Mouse (Mus musculus) hematopoietic stem cell, adult 5-6 weeks (primary cell): ENCODE results near the gene Wnt10b. TPM values are rescaled to one million over a fixed set of nuclear protein-coding genes. Genes with fewer than 3 reads are reported as not detected.
A peak's percentile ranks its signal among the peaks of the same experiment; 100 is the strongest.

Experiments
- ATAC-seq, 2 experiments: fragments of 125-278 bp in 1 of 2; replicated peaks in 1 of 2; 2 replicates each; pipeline ENCODE4 v1.8.0; 2016 to 2017; ENCODE audit warnings: inconsistent platforms in 2 of 2, mild to moderate bottlenecking in 2 of 2, moderate number of reproducible peaks in 2 of 2, low read depth in 1 of 2, moderate TSS enrichment in 1 of 2; ENCODE audit not compliant: low FRiP score in 2 of 2, poor library complexity in 2 of 2, severe bottlenecking in 2 of 2, insufficient read depth in 1 of 2, low TSS enrichment in 1 of 2
- total RNA-seq: library from RNA; stranded (forward); fragments of 172-1452, 232-1000 nt; gene quantifications from 2 replicates; pipeline ENCODE4 v1.2.3, GENCODE M21; 2017

The Wnt10b gene
- total RNA-seq, 1 experiment from 2014 or later, result 1.8 TPM

DNA sequence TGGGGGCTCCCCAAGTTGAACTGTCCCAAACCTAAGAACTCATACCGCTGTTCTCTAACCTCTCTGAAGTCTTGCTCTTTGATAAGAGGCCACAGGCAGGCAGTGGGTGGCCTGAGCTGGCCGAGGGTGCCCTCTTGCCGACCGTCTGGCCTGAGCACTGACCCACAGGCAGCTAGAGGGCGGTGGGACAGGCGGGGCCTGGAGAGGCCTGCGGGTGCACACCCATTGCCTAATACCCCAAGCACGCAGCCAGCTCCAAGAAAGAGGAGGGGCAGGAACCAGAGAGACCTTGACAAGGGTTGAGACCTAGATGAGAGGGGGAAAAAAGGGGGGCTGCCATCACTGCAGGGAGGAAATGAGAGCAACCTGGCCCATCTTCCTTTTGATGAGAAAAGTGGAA is 2.1 kb upstream of the Wnt10b start:
- ATAC-seq, result no peak

DNA sequence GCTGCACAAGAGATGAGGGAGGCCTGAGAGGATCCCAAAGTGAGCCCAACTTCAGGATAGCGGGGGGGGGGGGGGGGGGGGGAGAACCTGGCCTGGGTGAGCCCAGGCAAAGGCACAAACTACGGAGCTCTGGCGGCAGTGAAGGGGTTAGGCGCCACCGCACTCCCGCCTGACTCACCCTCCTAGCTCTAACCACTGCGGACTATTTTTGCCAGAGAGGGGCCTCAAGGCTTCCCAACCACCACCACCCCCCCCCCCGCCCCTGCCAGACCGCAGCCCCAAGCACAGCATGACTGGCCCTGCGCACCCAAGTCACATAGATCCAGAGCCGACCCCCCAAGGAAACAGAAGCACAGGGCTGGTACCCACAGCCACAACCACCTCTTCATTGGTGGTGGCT is 856 bp upstream of the Wnt10b start:
- peak; percentile 30 to 41; a peak in 3 of 4 replicates for ATAC-seq

DNA sequence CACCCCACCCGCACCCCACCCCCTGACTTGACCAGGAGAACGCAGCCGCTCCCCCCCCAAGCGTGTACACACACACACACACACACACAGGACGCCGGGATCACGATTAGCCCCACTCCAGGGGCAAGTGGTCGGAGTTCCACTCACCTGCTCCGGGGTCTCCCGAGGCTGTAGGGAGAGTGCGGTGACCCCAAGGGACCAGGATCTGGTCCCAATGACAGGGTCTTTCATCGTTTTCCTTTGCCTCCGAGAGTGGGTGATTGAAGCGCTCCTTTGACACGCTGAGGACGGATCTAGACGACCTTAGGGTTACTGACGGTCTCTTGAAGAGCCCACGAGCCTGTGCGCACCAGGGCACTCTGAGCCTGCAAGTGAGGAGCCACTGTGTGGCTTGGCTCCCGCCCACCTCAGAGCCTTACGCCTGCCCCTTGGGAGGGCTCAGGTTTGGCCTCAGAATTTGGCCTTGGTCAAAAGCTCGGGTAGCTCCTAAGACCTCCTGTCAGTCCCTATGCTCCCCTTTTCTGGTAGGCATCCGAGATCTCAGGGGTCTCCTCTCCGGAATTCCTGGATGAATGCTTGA is 331 bp upstream of the Wnt10b start:
- 0 out of 4 replicates have a peak, but pooled peaks of 1 of the 2 experiments have one; percentile 30 for ATAC-seq

DNA sequence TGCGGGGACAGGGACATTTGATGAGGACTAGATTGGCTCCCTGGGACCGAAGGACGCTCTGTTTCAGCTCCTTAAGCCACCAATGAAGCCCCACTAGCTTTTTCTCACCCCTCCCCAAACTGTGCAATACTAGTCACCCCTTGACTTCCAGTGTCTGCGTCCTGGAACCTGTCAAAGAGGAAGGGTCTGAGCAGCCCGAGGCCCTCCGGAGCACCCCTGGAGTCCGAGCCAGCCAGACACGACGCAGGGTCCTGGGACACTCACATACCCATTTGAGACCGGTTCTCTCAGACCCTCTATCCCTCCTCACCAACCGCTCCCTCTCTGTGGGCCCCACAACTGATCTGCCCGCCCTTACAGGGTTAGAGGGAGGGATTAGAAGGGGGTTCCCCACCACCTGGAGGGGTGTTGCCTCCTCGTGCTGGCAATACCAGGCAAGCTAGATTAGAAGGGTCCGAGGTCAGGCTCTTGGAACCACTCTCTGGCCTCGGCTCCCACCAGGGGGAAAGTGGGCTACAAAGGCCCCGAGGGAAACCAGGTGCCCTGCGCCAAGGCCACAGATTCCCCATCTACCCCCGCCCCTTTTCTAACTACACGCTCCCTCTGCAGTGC is 839 bp downstream of the Wnt10b start:
- no peak for ATAC-seq

DNA sequence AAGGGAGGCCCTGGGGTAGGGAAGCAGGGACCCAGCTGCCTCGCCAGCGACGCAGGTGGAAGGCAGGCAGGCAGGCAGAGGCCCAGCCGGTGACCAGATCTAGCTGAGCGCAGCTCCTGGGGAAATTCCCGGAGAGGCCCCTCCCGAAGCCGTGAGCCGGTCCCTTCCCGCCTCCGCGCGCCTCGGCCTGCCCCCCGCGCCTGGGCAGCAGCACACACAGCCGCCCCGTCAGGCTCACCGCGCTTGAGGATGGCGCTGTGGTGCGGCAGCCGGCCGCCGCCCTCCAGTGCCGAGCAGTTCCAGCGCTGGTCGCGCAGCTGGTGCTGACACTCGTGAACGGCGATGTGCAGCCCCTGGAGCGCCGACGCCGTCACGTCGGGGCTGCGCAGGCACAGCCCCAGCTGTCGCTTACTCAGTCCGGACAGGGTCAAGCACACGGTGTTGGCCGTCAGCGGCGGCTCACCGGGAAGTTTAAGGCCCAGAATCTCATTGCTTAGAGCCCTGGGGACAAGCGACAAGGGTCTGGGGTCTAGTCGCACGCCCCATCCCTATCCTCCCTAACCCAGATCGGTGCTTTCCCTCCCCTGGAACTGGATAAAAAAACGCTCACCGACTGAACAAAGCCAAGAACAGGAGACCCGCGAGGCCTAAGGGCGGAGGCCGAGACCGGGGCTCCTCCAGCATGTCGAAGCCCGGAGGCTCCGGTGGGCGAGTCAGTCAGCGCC is 1.5 kb downstream of the Wnt10b start:
- no peak; a peak in 1 of 4 replicates for ATAC-seq

DNA sequence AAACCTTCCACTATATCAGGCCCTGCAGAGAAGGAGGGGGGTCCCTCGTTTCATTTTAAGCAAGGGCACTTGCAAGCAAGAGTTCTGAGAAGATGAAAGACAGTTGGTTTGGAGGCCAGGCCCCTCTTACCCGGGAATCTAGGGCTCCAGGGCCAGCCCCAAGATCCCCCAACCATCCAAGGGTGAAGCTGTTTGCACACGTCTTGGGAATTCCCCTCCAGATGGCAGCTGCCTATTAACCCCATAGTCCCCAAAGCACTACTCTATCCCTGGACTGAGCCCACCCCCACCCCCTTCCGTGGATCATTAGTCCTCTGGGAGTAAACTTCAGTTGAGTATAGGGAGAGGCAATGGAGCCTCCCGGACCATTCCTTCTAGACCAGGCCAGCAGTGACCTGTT is 2.4 kb downstream of the Wnt10b start:
- ATAC-seq, result no peak

DNA sequence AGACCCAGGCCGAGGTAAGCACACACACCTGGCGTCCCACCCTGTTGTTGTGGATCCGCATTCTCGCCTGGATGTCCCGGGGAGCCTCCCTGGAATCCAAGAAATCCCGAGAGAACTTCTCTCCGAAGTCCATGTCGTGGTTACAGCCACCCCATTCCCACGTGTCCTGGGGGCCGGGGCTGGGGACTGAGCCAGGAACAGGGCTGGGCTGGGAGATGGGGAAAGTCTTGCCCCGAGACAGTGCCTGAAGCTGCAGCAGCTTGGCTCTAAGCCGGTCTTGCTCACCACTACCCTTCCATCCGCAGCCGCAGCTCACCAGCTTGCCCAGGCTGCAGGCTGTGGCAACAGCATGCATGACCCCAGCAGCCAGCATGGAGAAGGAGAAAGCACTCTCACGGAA is 3.9 kb downstream of the Wnt10b start:
- ATAC-seq, result no peak

DNA sequence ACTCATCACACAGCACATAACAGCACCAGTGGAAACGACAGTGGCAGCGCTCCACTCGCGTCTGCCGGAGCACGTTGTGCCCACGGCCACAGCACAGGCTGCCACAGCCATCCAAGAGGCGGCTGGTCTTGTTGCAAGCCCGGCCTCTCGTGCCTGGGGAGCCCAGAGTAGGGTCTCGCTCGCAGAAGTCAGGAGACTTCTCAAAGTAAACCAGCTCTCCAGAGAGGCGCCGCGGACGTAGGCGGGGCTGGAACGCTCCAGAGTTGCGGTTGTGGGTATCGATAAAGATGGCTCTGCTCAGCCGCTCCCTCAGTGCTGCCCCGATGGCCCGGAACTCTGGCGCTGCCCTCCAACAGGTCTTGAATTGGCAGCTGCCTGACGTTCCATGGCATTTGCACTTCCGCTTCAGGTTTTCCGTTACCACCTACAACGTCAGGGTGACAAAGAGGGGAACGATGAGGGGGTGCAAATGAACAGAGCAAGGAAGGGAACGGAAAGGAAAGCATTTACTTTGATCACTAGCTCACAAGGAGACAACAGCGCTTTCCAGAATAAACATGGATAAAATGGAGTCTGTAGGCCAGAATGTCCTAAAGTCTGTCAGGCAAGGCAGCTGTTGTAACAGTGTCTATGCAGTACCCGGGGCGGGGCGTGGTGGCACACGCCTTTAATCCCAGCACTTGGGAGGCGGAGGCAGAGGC is 5.3 kb downstream of the Wnt10b start:
- peak; percentile 70 to 83 for ATAC-seq

DNA sequence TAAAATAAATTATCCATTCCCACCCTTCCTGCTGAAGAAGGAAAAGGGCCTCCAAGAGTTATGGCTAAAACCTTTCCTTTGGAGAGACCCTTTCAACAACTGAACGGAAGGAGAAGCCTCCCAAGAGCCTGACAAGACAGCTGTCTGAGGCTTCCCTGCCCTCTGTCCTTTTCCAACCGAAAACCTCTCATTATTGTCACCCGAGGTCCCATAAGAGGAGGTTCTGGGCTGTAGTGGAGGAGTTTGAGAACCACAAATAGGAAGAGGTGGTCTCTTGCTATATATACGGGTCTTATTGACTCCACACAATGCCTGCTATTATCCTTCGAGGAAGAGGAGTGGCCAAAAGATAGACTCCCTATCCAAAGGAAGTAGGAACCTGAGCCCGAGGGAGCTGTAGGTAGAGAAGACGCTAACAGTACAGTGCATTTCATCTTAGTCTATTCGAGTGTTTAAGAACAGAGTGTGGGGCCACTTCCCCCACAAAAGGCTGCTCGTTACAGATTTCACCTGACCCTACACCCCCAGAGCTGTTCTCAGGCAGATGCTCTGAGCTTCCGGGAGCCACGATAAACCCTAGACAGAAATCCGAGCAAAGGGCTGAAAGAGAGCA is 6.0 kb downstream of the Wnt10b start:
- ATAC-seq, result no peak

DNA sequence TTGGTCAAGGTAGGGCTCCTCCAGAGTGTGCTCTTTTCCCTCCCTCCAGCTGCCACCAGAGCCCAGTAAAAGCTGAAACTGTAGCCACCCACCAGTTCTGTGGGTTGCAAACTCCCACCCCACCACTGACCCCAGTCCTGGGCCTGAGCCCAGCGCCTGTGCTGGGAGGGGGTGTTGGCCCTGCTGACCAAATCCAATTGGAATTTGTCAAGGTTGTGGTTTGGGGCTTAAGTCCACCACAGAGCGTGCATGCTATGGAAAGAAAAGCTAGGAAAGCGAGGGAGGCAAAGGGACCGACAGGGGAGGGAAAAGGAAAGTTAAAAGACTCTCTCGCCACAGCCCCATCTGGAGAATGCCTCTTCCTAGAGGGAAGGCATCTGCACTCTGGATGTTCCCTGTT is 9.7 kb downstream of the Wnt10b start:
- ATAC-seq, result no peak

DNA sequence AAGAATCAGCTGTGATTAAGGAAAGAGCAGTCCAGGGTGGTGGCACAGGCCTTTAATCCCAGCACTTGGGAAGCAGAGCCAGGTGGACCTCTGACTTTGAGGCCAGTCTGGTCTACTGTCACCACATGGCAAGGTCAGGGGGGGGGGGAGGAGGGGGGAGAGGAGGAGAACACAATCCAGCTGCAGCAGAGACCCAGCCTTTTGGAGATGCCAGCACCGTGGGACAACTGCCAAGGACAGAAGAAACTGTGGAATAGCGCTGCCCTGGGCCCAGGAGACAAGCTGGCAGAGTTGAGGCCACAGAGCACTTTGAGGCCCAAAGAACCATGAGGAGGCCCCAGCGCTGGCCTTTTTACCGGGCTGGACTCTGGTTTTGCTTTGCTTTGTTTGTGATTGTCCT is 12.0 kb downstream of the Wnt10b start:
- ATAC-seq, result no peak

DNA sequence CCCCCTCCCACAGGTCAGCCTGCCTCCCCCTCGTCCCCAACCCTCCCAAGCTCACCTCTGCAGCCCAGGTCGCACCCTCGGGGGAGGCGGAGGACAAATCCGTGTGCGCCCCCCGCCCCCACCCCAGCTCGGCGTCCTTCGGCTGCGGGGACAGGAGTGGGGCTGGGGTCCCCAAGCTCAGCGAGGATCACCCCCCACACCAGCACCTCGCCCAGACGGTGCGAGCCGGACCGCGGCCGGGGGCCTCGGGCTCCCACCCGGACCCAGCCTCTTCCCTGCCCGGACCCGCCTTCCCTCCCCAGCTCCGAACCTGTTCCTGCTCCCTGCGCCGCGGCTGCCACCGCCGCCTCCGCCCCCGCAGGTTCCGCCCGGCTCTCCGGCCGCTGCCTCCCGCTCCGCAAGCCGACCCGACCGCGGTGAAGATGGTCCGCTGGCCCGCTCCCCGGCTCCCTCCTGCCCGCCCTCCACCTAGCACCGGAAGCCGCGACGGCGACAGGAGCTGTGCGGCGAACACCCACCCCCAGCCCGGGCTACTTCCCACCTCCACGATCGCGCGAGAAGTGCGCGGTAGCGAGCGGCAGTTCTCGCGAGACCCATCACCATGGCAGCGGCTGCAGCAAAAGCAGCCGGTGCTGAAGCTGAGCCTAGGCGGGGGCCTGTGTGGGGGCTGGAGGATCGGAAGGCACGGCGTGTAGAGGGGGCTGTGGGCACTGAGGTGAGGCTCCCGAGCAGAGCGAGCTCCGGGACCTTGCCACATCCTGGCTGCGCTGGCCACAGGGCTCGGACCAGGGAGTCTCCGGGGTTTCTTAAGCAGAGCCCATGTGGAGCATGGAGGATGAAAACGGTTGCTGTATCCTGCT is 15.1 kb downstream of the Wnt10b start, which contains the start of gene Arf3:
Gene Arf3, minus strand, starts transcription at position 545 of the 860 bp plus-strand sequence.
- peak; percentile 93 to 96 for ATAC-seq

DNA sequence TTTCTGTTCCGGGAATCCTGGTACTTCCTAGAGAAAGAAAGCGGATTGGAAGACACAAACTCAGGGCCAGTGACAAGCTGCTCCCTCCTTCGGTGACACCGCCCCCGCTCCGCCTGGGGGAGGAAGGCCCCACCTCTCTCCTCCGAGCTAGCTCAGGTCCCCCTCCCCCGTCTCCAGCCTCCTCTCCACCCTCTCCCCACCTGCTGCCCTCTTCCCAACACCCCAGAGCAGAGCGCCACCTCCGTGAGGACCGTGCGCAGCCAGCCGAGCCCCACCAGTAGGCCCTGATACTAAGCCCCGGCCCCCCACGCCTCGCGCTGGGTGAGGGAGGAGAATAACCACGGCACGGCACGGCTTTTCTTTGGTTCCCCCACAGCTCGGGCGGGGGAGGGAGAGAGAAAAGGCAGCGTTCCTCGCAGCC is 15.7 kb downstream of the Wnt10b start:
- peak; percentile 34 to 46; a peak in 3 of 4 replicates for ATAC-seq

DNA sequence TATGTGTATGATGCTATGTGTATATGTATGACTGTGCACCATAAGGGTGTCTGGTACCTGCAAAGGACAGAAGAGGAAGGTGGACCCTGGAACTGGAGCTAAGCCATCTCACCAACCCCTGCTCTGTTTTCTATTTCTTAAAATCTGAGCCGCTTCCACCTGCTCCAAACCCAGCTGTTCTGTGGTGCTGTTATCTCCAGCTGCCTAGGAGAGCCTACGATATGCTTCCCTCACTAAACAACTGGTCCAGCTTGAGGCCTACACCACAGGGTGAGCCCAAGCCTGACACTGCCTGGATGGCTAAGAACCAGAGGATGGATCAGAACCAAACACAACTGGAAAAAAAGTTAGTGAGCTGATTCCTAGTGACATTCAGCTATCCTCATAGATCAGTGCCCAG is 23.8 kb downstream of the Wnt10b start:
- ATAC-seq, result no peak

DNA sequence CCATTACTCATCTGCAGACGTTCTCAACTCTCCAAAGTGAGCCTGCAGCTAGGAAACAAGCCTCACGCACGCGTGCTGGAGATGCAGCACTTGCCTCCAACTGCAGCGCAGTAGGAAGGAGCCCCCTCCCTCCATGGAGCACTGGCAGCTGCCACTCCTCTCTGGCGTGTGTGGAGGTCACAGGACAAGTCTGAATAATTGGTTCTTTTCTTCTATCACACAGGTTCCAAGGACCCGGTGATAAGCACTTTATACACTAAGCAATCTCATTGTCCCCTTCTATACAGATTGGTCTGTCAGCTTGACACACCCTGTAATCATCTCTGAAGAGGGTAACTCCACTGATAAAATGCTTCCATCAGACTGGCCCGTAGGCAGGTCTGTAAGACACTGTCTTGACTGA is 24.9 kb downstream of the Wnt10b start:
- ATAC-seq, result no peak

DNA sequence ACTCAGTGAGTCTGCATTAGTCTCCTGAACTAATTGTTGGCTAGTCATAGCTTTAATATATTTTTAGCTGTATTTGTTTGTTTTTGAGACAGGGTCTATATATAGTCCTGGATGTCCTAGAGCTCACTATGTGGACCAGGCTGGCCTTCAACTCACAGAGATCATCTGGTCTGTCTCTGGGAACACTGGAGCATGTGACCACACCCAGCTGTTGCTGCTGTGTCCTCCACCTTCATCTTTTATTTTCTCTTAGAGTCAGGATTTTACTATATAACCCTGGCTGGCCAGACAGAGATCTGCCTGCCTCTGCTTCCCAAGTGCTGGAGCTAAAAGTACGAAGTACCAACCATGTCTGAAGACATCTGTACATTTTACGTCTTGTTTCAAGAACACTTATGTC is 28.9 kb downstream of the Wnt10b start:
- no peak for ATAC-seq

DNA sequence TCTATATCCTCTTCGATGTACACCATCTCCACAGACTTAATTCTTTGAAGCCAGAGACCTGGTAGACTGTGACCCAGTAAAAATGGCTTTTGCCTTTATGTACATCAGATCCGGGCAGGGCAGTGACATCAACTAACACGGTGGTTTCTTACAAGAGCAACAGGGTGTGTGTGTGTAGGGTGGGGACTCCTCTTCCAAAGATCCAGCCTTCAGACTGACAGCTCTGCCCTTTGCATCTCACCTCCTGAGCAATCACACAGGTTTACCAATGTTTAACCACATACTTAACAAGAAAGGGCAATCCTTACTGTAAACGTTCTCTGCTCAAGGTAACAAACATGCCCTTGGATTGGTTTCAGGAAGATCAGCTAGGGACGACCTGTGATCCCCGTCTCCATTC is 30.7 kb downstream of the Wnt10b start:
- ATAC-seq, result no peak
